Mouse (Mus musculus) ES-E14 (cell line): ENCODE data around the gene BC049715.

ENCODE experiments used
- CHD2 ChIP-seq: IDR thresholded peaks from 2 replicates; pipeline ENCODE4 v1.6.1; 2014; ENCODE audit warnings: mild to moderate bottlenecking, low read depth, low read length, inconsistent platforms
- HCFC1 ChIP-seq: IDR thresholded peaks from 2 replicates; pipeline ENCODE4 v1.6.1; 2012; ENCODE audit warnings: low read length, inconsistent platforms, borderline replicate concordance; ENCODE audit not compliant: insufficient read depth
- MAFK ChIP-seq: IDR thresholded peaks from 2 replicates; pipeline ENCODE4 v1.6.1; 2014; ENCODE audit warnings: mild to moderate bottlenecking, low read depth, low read length, inconsistent platforms; ENCODE audit not compliant: insufficient read depth
- ZC3H11A ChIP-seq: IDR thresholded peaks from 2 replicates; pipeline ENCODE4 v1.6.1; 2012; ENCODE audit warnings: low read depth, mild to moderate bottlenecking, inconsistent platforms, low read length, borderline replicate concordance
- ZNF384 ChIP-seq: IDR thresholded peaks from 2 replicates; pipeline ENCODE4 v1.6.1; 2012; ENCODE audit warnings: low read depth, low read length, inconsistent platforms

- TF ChIP-seq HCFC1: no peak
- TF ChIP-seq MAFK: no peak
- TF ChIP-seq ZNF384: no peak
- no peak for TF ChIP-seq CHD2
- TF ChIP-seq ZC3H11A: no peak
Observed at GRCm38 (mm10) chr6:136874599-136874998, 47.2 kb downstream of the BC049715 start.
